Mouse (Mus musculus) megakaryocyte, embryonic 14.5 days (primary cell): ENCODE measurements around the gene Adamts4. TPM values are rescaled to one million over a fixed set of nuclear protein-coding genes. Genes with fewer than 3 reads are reported as not detected.

Source experiments
- H3K27me3 ChIP-seq: replicated peaks from 2 replicates; pipeline ENCODE3; 2012; ENCODE audit warnings: inconsistent platforms
- H3K36me3 ChIP-seq: replicated peaks from 2 replicates; pipeline ENCODE3; 2012; ENCODE audit warnings: low read length, inconsistent platforms, mixed read lengths
- H3K4me1 ChIP-seq: 2 replicates; pipeline ENCODE4 v1.6.1; 2012; ENCODE audit warnings: inconsistent platforms
- H3K4me3 ChIP-seq: replicated peaks from 2 replicates; pipeline ENCODE3; 2012; ENCODE audit warnings: moderate library complexity, mild to moderate bottlenecking, inconsistent platforms
- H3K9me3 ChIP-seq: 2 replicates; pipeline ENCODE4 v1.6.1; 2012; ENCODE audit warnings: inconsistent platforms
- FLI1 ChIP-seq: IDR thresholded peaks from 2 replicates; pipeline ENCODE4 v1.6.1; 2012; ENCODE audit warnings: low read length, inconsistent platforms, mixed read lengths
- GATA1 ChIP-seq: IDR thresholded peaks from 3 replicates; pipeline ENCODE4 v1.6.1; 2012; ENCODE audit warnings: mixed read lengths, low read length, inconsistent platforms, borderline replicate concordance
- polyA plus RNA-seq: library from polyadenylated mRNA; stranded (reverse); fragments of >175 nt; gene quantifications from 2 replicates; pipeline ENCODE4 v1.2.3, GENCODE M21; 2012; ENCODE audit warnings: low replicate concordance; ENCODE audit not compliant: insufficient read depth

Gene Adamts4
- polyA plus RNA-seq, result 0.50 TPM in 1 of 2 replicates, not detected in the other

DNA sequence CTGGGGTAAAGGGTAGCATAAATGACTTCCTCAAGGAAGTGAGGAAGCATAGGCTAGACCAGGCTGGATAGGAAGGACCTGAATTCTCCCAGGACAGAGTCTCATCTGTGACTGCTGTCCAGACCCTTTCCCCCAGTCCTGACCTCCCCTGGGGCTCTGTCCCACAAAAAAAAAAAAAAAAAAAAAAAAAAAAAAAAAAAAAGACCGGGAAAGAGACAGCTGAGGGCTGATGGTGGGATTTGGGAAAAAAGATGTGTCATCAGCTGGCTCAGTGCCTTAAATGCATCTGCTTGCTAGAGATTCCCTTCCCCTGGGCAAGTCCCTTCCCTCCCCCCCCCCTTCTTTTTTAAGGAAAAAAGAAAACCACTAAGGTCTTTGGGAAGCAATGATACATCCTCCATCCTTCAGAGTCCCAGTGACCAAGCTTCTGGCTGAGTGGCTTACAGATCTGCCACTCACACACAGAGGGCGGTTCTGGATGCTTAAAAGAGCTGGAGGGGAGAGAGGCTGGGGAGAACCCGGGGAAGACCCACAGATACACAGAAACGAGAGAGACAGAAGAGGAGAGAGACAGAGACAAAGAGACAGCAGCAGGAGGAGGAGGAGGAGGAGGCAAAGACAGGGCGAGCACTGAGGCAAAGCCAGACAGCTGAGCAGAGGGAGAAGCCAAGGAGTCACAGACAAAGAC is at the start of gene Adamts4:
Gene Adamts4, plus strand, starts transcription at position 509 of the 688 bp plus-strand sequence.
- no peaks in the 10 kb centered on the region for H3K9me3 ChIP-seq
- H3K4me1 ChIP-seq, result peaks cover 77% of the 10 kb centered on the region
- peak within 1 kb of the TSS; percentile 4 for H3K4me3 ChIP-seq
- TF ChIP-seq GATA1, result no peak
- TF ChIP-seq FLI1, result no peak
- peaks cover 25% of the 10 kb centered on the region for H3K27me3 ChIP-seq
- peaks cover 7% of the 10 kb centered on the region for H3K36me3 ChIP-seq

DNA sequence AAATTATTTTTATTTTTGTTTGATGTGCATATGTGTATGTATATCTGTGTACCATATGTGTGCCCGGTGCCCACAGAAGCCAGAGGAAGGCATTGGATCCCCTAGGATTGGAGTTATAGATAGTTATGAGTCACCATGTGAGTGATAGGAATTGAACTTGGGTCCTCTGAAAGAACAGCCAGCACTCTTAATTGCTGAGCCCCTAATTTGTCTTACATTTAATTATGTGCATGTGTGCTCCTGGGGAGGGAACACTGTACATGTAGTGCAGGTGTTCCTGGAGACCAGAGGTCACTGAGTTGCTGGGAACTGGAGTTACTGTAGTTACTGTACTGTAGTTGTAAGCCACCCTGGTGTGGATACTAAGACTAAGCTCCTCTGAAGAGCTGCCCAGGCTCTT is 49.5 kb upstream of the Adamts4 start:
- no peak for TF ChIP-seq GATA1
- TF ChIP-seq FLI1, result no peak
- peaks cover 9% of the 10 kb centered on the region for H3K9me3 ChIP-seq
- no peaks in the 10 kb centered on the region for H3K36me3 ChIP-seq
- peaks cover 18% of the 10 kb centered on the region for H3K27me3 ChIP-seq
- H3K4me1 ChIP-seq, result peaks cover 22% of the 10 kb centered on the region
- no peak overlapping the region for H3K4me3 ChIP-seq

DNA sequence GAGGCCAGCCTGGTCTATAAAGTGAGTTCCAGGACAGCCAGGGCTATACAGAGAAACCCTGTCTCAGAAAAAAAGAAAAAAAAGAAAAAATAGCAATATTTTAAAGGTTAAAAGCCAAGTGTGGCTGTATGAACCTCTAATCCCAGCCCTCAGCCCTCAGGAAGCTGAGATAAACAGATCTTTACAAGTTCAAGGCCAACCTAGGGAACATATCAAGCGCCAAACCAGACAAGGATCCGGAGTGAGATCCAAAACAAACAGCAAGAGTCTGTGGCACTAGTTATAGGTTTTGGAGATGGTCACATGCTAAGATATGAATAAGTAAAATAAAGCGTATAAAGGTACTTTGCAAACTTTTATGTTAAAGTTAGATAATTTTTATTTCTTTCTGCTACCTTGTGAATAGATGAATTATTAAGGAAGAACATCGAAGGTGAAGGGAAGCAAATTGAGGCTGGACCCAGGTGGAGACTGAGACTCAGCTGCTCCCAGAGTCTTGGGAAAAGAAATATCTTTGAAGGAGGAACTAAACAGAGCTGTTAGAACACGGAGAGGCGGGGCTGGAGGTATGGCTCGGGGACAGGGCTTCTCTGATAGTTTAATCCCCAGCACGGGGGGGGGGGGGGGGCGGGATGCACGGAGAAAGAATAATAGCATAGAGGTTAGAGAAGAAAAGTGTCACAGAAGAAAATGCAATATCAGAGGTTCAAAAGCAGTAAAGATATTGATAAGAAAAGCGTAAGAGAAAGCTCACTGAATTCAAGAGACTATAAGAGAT is 46.6 kb upstream of the Adamts4 start:
- Histone ChIP-seq H3K4me3 (no peak overlapping the region), H3K9me3 (peaks cover 9% of the 10 kb centered on the region), H3K4me1 (peaks cover 32% of the 10 kb centered on the region), H3K36me3 (peaks cover 3% of the 10 kb centered on the region), H3K27me3 (peaks cover 10% of the 10 kb centered on the region)
- TF ChIP-seq FLI1 (no peak), GATA1 (no peak)

DNA sequence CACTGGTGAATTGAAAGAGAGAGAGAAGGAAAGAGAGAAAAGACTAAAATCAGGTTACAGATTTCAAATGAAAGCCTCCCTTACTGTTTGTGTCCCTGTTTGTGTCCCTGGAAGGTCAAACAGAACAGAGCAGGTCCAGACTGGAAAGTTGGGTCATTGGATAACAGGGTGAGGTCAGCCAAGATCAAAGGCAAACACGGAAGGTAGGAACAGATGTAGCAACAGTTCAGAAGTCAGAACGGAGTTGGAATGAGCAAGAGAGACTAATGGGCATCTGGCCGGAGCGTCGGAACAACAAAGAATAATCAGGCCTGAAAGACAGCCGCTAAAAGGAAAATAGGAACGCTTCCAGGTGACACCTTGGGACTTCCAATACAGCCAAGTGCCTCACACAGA is 46.0 kb upstream of the Adamts4 start:
- H3K4me1 ChIP-seq, result peaks cover 36% of the 10 kb centered on the region

DNA sequence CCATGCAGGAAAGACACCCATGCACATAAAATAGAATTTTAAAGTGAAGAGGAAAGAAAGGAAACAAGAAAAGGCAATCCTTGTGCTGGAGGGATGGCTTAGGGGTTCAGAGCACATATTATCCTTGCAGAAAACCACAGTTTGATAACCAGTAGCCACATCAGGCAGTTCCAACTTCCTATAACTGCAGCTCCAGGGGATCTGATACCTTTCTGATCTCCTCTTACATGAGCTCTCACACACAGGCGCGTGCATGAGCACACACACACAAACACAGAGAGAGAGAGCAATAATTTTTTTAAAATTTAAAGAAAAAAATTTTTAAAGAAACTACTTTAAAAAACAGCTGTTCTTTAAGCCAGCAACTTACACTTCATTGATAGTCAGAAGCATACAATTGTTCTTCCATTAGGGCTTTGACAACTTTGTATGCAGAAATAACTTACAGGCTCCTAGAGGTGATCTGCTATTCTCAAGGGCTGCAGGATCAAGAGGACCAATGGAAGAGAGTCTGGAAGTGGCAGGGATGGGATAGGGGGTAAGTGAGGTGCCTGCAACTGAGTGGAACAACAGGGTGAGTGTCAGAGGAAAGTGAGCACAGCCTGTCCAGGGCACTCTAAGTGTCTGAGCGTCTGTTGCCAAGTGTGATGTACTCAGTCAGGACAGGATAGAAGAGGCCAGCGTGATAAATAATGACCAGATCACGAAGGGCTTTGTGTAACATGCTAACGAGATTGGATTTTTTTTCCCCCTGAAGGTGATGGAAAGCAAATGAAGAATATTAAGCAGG is 44.3 kb upstream of the Adamts4 start:
- Histone ChIP-seq H3K27me3 (peaks cover 3% of the 10 kb centered on the region), H3K4me1 (peaks cover 52% of the 10 kb centered on the region), H3K9me3 (peaks cover 7% of the 10 kb centered on the region), H3K36me3 (peaks cover 3% of the 10 kb centered on the region), H3K4me3 (peak overlapping the region; percentile 43)
- no peak for TF ChIP-seq GATA1
- no peak for TF ChIP-seq FLI1

More for the DNA sequence above, 46.0 kb upstream of the Adamts4 start:
- Histone ChIP-seq H3K36me3 (peaks cover 3% of the 10 kb centered on the region), H3K27me3 (peaks cover 7% of the 10 kb centered on the region), H3K4me3 (no peak overlapping the region), H3K9me3 (peaks cover 7% of the 10 kb centered on the region)
- TF ChIP-seq FLI1 (no peak), GATA1 (no peak)

DNA sequence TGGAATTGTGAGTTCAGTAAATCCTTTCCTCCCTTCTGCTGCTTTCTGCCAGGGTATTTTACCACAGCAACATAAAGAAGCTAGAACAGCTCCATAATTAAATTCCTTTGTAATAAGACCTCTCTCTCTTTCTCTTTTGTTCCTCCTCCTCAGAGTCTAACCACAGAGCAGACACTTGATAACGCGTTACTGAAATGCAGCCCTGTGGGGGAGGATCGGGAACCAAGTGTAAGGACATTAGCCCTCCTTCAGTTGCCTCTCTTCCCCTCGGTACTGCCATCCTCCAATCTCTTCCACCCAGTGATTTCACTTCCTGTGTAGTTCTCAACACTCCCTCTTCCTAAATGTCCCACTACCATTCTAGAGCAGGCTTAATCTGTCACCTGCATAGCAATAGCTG is 40.8 kb upstream of the Adamts4 start:
- Histone ChIP-seq H3K27me3 (peaks cover 8% of the 10 kb centered on the region), H3K4me3 (peak overlapping the region; percentile 42), H3K36me3 (peaks cover 3% of the 10 kb centered on the region), H3K9me3 (peaks cover 7% of the 10 kb centered on the region), H3K4me1 (peaks cover 62% of the 10 kb centered on the region)
- TF ChIP-seq GATA1, result no peak
- no peak for TF ChIP-seq FLI1

DNA sequence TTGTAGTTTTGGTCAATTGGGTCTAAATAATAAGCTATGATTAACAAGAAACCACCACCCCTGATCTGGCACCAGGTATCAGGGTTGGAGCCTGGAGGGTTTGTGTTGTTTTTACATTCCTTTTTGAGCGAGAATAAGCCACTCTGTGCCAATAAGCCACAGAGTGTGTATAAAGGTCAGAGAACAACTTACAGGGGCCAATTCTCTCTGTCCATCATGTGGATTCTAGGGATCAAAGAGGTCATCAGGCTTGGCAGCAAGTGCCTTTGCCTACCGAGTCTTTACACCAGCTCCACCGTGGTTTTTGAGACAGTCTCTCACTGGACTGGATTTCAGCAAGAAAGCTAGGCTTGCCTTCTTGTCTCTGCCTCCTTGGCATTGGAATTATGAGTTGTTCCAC is 37.4 kb upstream of the Adamts4 start:
- H3K4me1 ChIP-seq, result peaks cover 56% of the 10 kb centered on the region
- peaks cover 7% of the 10 kb centered on the region for H3K9me3 ChIP-seq
- peaks cover 16% of the 10 kb centered on the region for H3K27me3 ChIP-seq
- H3K4me3 ChIP-seq, result no peak overlapping the region
- H3K36me3 ChIP-seq, result peaks cover 10% of the 10 kb centered on the region
- no peak for TF ChIP-seq FLI1
- TF ChIP-seq GATA1, result no peak

DNA sequence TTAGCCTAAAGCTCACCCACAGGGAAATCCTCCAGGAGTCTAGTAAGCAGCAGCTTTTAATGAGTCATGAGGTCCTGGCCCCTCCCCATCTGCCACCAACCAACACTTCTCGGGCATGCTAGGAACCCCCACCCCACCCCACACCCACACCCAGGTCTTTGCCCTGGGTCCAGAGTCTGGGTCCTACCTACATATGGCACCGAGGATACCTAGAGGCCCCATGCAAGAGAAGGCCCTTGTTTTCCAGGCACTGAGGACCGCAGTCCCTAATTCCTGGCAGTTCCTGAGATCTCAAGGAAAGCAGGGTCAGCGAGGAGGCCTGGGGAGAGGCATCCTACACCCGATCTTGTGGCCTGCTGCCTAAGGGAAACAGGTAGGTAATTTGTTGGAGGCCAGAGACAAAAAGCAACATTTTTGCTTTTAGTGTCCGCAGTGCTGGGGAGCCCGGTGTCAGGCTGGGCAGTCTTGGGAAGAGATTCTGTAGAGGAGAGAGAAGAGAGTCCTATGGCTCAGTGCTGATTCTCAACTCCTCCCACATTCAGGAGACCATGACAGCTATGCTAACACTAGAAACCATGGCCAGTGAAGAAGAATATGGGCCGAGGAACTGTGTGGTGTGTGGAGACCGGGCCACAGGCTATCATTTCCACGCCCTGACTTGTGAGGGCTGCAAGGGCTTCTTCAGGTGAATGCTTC is 36.3 kb upstream of the Adamts4 start, which contains the start of gene Nr1i3:
Gene Nr1i3, plus strand, starts transcription at position 170 of the 696 bp plus-strand sequence.
- Histone ChIP-seq H3K4me1 (peaks cover 48% of the 10 kb centered on the region), H3K36me3 (peaks cover 18% of the 10 kb centered on the region)
- TF ChIP-seq FLI1 (no peak), GATA1 (no peak)

DNA sequence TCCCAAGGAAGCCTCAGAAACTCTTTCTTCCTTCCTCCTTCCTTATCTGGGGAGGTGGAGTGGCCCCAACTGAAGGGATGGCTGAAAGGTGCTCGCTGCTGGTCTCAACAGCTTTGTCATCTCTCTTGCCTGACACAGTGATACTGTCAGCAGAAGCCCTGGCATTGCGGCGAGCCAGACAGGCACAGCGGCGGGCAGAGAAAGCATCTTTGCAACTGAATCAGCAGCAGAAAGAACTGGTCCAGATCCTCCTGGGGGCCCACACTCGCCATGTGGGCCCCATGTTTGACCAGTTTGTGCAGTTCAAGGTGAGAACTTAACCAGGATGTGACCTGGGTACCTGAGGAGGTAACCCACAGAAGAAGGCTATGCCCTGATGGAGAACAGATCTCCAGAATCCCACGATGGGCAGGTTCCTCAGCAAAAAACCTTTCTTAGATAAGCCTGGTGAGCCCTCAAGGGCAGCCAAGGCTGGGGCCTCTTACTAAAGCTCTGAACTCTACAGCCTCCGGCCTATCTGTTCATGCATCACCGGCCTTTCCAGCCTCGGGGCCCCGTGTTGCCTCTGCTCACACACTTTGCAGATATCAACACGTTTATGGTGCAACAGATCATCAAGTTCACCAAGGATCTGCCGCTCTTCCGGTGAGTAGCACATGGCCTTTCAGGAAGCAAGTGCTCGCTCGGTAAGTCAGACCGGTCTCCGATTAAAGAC is 33.8 kb upstream of the Adamts4 start:
- peaks cover 37% of the 10 kb centered on the region for H3K36me3 ChIP-seq
- H3K9me3 ChIP-seq, result no peaks in the 10 kb centered on the region
- peaks cover 37% of the 10 kb centered on the region for H3K4me1 ChIP-seq
- H3K4me3 ChIP-seq, result no peak overlapping the region
- no peak for TF ChIP-seq FLI1
- TF ChIP-seq GATA1, result no peak
- H3K27me3 ChIP-seq, result peaks cover 14% of the 10 kb centered on the region

More for the DNA sequence above, 36.3 kb upstream of the Adamts4 start, which contains the start of gene Nr1i3:
- no peaks in the 10 kb centered on the region for H3K9me3 ChIP-seq
- H3K4me3 ChIP-seq, result no peak within 1 kb of the TSS
- peaks cover 14% of the 10 kb centered on the region for H3K27me3 ChIP-seq
